Mouse (Mus musculus) adrenal gland, postnatal 0 days (tissue): ENCODE measurements around the gene Ndufa10. TPM values are rescaled to one million over a fixed set of nuclear protein-coding genes. Genes with fewer than 3 reads are reported as not detected.

Experiments
- microRNA-seq: library from miRNA; unstranded; fragments of <30 nt; microRNA quantifications from one replicate; pipeline ENCODE4, GENCODE M21; 2016; ENCODE audit warnings: borderline replicate concordance; ENCODE audit not compliant: insufficient number of aligned reads
- polyA plus RNA-seq: library from polyadenylated mRNA; unstranded; fragments of >200 nt; fragmentation: Nextera tagmentation; extraction: Ambion mirVana; gene quantifications from 2 replicates; pipeline ENCODE4 v1.2.1, GENCODE M21; 2015

Ndufa10 gene
- polyA plus RNA-seq, result 133 and 210 TPM in 2 replicates

DNA sequence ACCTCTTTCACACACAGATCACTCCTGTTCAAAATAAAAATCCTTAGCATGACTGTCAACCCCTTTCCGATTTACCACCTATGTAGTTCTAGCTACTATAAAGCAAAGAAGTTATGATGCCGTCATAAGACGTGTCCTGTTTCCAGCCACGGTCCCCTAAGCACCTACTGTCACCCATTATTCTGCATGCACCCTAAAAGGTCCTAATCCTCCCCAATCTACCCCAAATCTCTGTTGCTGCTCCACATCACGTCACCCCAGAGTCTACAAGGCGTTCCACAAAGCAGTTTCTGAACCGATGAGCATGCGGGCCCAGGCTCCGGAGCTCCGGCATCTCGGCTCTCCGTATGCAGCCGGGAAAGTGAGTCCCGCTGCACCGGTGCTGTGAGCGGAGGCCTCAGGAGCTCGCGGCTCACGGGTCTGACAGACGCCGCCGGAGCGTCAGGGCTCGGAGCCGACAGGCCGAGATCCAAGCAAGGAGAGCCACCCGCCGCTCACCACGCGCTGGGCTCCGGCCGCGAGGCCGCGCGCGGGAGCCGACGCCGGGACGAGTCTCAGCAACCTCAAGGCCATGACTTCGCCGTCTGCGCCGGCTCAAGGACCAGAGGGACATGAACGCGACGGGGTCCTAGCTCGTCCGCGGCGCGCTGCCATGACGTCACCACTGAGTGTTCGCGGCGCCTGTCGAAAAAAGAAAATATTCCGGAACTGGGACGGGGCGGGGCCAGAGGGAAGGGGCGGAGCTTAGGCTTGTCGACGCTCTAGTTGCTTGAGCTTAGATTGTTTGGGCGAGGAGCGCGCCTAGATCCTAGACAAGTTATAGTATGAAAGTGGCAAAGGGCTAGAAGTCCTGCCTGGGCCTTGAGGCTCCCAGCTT is at the start of gene Ndufa10:
Ndufa10 (minus strand) TSS at position 696 of the 877 bp plus-strand sequence.

DNA sequence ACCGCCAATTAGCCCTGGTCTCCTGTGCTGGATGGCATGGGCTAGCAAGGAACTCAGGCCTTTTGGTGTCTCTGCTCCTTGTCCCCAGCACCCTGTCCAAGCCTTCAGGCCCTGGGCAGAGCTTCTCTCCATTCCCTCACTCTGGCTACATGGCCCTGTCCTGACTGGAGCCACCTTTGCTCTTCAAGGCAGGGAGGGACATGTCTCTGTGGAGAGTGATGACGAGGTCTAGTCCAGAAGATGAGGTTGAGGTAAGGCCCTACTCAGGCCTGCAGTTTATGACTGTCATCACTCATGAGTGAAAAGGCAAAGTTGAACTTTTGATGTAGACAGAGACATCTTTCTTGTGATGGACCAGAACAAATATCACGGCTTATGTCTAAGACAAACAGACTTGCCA is 44.9 kb upstream of the Ndufa10 start, which contains the start of gene Olfr1414:
Olfr1414 (minus strand) TSS at position 101 of the 400 bp plus-strand sequence.

DNA sequence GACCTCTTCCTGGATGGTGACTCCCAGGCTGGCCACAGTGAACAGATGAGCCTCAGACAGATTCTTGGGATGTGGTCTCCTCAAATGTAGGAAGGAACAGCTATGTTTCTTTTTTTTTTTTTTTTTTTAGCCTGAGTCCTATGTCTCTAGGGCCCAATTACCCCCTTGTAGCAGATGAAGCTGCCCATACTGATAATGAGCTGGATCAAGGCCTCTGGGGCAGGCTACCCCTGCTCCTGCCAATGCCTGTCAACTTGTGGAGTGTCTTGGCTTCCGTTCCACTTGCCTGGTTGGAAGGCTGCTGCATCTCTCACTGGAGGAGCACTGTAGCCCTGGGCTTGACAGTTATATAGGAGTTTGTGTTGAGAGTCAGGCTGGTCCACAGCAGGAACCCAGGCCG is 22.3 kb upstream of the Ndufa10 start, which contains the start of gene Olfr1415:
Olfr1415 (minus strand) TSS at position 101 of the 400 bp plus-strand sequence.

DNA sequence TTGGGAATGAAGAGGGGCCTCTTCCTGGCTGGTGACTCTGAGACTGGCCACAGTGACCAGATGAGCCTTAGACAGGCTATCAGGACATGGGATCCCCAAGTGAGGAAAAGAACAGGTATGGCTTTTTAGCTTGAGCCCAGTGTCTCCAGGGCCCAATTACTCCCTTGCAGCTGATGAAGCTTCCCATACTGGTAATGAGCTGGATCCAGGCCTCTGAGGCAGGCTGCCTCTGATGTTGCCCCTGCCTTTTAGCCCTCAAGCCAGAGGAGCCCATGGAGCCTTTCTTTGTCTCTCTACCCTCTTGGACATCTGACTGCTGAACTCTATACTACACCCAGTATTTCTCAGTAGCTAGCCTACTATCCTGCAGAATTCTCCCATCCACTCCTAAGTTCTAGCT is 11.4 kb upstream of the Ndufa10 start, which contains the start of gene Olfr1416:
Olfr1416 (minus strand) TSS at position 101 of the 400 bp plus-strand sequence.

Small RNAs within 50 kb of the gene (microRNA-seq; reads per million reads assigned to microRNA genes)
- 2.8 reads per million for gene Mir6900

Other genes with a start within 250 kb of the Ndufa10 start
- gene Olfr1416, start 11.3 kb upstream of the Ndufa10 start, polyA plus RNA-seq, result not detected in 2 replicates
- not detected in 2 replicates for gene Olfr1415, start 22.2 kb upstream of the Ndufa10 start, polyA plus RNA-seq
- gene Olfr1414, start 44.8 kb upstream of the Ndufa10 start, polyA plus RNA-seq, result not detected in 2 replicates
- not detected in 2 replicates for gene Olfr1413, start 97.5 kb upstream of the Ndufa10 start, polyA plus RNA-seq
- gene Olfr1412, start 111.9 kb upstream of the Ndufa10 start, polyA plus RNA-seq, result not detected in 2 replicates
- gene Olfr1411, start 120.6 kb upstream of the Ndufa10 start, polyA plus RNA-seq, result not detected in 2 replicates
- gene Olfr1410, start 131.9 kb upstream of the Ndufa10 start, polyA plus RNA-seq, result not detected in 2 replicates
- gene Olfr12, start 143.9 kb upstream of the Ndufa10 start, polyA plus RNA-seq, result not detected in 2 replicates
- gene Cops9, start 168.1 kb upstream of the Ndufa10 start, polyA plus RNA-seq, result 744 and 1,302 TPM in 2 replicates
- gene Otos, start 175.0 kb upstream of the Ndufa10 start, polyA plus RNA-seq, result 0.19 TPM in 2 replicates